Mouse (Mus musculus): ENCODE data around the gene Prelid3b.

The Prelid3b gene

DNA sequence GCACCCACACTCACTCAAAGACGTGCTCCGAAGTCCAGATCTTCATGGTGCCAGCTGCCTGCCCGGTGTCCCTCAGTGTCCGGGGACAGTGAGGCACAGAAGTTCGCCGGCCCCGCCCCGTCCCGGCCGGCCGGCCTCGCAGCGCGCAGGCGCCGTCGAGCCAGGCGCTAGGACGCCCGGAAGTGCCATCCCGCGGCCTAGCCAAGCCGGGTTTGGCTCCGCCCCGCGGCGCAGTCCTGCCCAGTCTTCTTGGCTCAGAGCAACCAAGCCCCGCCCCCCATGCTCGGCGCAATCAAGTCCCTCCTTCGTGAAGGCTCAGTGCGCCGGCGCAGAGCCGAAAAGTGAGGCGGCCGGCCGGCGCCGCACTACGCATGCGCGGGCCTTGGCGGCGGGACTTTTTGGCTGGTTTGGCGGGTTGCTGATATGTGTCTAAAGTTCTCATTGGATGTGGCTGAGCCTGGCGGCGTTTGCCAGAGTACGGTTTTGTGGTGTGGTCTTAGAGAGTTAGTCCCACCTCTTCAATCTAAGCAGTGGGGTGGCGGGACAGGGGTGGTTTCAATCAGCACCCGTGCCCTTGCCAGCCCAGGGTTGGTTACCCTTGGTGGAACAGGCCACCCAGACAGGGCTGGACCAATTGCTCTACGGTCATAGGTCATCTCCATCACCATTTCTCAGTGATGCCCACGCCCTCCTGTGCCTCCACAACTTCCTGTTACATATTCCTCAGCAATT is at the start of gene Prelid3b:
Gene Prelid3b (minus strand): TSS at position 264 of the 732 bp plus-strand sequence.
- DNase-seq (ENCODE audit: low spot score) = peak; percentile 96

DNA sequence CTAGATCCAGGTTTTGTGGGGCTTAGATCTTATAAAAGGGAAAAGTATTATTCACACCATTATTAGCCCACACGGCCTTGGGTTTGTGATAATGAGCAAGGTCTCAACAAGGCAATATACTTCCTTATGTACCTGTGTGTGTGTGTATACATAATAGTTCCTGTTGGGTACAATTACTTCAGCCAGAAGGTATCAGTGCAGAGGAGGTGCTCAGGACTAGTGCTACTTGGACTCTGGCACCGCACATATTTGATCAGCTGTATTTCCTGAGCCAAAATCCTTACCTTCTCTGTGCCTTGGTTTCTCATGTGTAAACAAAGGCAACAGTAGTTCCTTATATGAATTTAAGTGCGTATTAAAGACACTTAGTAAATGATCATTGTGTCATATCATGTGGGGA is 49.3 kb upstream of the Prelid3b start:
- DNase-seq (ENCODE audit: low spot score) = no peak

DNA sequence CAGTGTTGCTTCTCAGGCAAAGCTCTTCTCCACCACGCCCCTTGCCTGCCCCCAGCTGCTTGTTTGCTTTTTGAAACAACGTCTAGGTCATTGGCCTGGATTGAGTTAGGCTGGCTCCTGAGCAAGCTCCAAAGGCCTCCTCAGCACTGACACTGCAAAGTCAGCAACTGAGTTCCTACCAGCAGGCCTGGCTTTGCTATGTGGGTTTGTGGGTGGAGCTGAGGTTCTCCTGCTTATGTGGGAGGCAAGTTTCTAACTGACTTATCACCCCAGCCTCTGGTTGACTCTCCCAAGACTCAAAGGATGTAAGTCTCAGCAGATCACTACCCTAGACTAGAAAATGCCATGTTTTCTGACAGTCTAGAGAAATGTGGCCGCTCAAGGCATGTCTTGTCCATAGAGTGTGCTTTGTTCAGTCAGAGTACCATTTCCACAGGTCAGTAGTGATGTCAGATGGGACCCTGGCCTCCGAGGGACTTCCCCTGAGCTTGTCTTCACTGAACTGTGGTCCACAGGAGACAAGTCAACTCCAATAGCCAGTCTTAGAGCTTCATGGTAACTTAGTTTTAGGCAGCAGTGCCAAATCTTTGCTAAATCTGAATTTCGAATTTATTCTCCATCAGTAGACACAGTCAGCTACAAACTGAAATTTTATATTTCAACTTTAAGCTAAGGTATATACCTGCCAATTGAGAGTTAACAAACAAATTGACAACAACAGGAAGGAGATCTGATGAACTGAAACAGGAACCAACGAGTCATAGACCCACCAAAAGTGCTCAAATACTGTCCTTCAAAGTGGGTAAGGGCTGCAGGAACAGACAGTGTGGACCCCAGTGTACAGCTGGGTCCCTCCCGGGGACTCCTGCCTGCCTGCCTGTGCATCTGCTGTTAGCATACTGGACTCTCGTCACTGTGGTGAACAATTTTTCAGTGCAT is 44.5 kb upstream of the Prelid3b start:
- DNase-seq (ENCODE audit: low spot score) = no peak

DNA sequence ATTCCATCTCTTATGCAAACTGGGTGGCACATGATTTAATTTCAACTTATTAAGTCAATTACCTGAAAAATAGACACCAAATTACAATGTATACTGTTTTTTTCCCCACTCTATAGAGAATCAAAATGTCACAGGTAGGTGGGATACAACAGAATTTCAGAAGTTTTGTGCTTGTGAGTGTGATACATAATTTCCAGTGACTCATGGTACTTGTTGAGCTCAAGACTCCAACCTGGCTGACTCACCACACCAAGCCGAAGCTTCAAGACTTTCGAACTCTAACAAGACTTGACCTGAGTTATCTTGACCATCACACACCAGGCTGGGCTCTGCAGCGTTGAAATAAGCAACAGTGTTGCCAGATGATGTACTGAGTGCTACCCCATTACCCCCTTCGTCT is 42.0 kb upstream of the Prelid3b start:
- DNase-seq (ENCODE audit: low spot score) = no peak

DNA sequence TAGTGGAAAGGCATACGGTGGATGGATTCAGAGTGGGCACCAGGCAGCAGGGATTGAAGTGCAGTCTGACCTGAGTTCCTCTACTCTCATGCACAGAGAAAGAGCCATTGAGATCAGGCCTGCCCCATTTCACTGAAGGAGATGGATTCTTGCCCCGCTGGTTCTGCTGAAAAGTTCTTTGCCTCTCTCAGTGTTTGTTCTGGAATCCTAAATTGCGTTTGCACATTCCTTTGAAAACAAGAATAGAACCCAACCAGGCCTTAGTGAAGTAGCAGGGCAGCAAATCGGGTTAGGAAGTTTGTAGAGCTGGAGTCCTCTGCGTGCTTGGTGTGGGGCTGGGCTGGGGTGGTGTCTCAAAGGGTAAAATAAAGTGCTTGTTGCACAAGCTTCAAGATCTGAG is 40.9 kb upstream of the Prelid3b start:
- DNase-seq (ENCODE audit: low spot score) = no peak

DNA sequence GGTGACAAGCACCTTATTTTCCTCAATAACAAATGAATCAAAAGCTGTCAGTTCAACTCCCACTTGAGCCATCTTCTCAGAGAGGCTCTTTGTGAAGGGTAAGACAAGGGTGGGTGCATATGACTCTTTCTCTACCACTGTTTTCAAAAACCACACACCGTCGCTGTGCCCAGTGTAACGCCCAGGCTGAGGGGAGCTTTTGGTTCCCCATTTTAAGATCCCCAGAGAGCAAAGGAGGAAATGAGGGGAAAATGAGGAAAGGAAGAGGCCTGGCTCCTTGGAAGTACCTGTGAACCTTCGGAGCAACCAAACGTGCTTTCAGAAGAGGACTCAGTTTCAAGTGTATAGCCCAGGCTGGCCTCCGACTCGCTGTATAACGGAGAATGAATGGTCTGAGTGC is 36.9 kb upstream of the Prelid3b start:
- DNase-seq (ENCODE audit: low spot score) = no peak

DNA sequence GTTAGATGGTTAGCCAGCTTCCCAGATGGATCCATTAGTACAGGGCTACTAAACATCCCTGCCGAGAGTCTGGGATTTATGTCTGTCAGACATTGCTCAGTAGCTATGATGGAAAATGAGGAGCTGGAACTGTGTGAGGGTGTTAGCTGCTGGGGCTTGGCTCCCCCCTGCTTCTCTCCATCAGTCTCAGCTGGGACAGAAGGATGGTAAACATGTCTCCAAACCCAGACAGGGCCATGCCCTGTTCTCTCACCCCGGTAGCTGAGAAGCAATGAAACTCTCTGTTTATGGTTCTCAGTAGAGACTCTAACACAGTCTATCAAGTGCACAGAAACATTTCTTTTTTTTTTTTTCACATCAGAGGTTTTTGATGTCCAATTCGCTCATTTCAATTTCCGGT is 35.1 kb upstream of the Prelid3b start:
- DNase-seq (ENCODE audit: low spot score) = no peak

DNA sequence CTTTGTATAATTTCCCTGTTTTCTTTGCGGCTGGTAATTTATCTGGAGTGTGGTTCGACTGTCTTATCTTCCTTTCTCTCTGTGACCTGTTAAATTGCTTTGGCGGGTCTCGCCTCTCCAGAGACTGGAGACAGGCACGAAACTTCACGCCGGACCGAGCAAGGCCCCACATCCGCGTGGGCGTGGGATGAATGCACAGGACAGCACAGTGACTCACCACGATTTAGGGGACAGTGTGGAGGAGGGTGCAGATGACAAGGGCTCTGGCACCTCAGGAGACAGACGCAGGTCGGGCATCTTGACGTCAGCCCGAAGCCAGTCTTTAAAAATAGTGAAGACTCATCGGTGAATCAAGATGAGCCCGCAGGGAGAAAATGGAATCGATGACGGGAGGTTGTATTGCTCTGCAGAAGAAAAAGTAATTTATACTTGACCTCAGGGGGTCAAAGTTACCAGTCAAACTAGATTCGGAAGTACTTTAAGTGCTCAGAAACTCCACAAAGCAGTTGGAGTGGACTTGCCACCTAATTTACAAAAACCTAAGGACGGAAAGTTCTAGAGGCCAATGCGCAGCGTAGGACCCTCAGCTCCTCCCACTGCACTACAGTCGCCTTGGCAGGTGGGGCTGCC is 30.1 kb upstream of the Prelid3b start:
- no peak for DNase-seq (ENCODE audit: low spot score)

DNA sequence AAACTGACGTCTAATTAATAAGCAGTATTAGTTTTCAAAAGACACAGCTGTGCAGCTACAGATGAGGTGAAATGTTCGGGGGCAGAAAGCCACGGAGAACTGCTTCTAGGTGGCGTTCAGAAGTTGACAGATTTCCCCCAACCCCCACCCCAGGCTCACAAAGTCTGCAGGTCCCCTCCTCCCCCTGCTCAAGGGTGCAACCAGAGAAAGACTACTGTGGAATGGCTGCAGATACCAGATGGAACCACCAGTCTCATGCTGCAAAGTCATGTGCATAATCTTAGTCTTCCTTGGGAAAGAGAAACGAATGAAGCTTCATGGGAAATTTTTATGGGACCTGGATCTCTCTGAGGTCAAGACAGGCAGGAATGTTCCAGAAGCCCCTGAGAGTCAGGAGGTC is 29.4 kb upstream of the Prelid3b start:
- no peak for DNase-seq (ENCODE audit: low spot score)

DNA sequence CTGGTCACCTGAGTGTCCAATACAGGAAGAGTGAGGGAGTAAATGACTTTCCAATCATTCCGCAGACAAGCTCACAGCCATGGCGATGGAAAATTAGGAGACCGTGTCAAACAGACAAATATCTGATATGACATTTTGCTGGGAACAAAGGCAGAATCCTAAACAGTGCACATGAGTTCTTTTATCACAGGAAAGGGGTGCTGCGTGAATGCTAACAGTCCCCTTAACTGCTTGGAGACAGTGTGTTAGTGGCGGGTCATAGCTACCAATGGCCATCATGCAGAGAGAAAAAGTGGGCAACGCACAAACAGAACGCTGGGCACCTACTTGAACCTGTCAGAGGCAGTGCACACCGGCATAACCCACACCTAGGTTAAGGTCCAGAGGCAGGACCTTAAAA is 28.6 kb upstream of the Prelid3b start:
- no peak for DNase-seq (ENCODE audit: low spot score)

DNA sequence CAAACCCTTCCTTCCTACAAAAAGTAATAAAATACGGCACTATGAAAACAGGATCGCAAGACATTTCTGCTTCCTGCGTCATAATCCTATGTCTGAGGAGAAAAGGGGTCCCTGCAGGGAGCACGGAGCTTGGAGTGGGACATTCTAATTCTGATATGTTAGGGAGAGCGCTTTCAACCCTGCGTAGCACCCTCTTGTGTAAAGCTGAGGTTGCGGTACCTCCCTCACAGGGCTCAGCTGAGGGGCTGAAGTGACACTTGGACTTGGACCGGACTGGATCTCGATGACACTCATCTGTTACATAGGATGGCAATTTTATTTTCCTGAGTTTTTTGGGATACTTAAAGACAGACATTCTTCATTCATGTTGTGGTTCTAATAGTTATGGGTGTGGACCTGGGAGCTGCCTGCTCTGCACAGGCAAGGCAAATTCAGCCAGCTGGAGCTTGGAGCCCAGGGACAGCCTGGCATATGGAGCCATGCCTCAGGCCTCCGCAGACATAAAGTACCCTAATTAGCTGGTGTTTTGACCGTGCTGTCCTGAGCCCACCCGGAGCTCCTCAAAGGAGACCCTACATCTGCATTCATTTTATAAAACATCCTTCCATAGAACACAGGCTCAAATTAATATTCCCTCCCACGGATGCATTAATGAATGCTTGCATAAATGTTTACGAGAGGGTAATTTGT is 28.1 kb upstream of the Prelid3b start:
- DNase-seq (ENCODE audit: low spot score) = no peak

DNA sequence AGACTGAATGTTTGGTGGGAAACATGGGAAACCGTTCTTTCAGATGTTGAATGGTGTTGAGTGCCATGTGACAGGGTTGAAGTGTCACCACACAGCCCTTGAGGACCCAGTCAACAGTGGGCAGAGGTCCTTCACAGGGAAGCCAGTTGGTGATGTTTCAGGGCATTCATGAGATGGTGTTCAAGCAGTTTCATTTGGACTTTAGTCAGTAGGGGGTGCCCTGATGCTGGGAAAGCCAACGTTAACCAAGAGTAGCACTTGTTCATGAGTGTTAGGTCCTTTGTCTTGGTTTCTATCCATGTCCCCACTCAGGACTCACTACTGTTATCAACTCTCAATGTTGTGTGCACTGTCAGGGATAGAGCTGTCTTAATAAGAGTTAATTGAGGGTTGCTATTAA is 20.0 kb upstream of the Prelid3b start:
- DNase-seq (ENCODE audit: low spot score) = no peak

DNA sequence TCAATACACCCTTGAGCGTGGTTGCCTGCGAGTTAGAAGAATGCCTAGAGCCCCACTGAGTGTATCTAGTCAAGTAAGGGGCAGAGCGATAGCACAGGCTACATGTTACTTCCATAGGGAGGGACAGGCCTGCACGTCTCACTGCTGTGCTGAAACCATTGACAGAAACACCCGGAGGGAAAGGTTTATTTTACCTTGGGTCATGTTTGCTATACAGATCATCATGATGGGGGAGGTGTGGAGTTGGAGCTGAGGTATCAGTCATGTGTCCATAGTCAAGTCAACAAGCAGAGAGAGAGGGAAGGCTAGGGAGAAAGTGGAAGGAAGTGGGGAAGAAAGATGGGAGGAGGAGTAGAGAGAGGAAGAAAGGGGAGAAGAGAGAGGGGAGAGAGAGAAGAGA is 14.1 kb upstream of the Prelid3b start:
- DNase-seq (ENCODE audit: low spot score) = no peak

DNA sequence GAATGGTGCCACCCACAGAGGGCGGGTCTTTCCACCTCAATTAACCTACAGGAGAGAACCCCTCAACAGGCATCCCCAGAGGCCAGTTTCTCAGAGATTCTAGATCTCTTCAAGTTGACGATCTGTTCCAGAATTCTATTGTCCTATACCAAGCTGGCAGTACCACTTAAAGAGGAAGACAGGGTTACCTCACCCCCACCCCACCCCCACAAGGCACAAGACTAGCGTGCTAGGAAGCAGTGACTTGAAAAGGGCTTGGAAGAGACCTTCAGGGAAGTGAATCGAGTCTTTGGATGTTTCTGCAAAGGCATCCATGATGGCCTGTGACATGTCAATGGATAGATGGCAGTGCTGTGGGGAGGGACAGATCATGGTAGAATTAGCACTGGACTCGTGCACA is 5.9 kb upstream of the Prelid3b start:
- DNase-seq (ENCODE audit: low spot score) = no peak

DNA sequence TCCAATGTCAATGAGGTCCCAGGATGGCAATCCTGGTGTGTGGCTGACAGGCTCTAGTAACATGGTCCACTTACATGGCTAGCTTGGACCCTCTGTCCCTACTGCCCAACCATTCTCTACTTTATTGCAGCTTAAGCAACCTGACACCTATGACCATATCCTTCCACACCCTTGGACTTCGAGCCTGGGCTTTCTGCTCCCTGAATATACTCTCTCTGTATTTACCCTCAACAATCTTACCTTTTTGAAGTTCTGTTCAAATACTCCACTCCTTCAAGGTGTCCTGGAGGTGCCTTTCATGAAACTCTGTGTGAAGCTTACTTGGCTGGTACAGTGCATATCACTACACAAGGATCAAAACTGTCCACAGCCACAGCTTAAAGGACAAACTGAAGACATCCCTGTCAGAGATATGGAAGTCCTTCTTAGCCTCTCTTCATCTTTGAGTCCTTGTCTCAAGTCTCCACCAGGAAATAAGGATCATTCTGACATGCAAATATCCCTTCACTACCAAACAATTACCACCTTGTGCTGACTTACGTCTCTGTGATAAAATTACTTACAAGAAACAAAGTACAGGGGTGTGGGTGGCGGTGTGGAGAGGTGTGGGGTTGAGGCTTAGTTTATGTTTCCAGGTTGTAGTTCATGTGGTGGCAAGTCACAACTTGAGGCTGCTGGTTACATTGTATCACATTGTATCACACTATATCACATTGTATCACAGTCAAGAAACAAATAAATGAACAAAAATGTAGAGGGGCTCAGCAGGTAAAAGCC is 4.8 kb upstream of the Prelid3b start:
- no peak for DNase-seq (ENCODE audit: low spot score)

DNA sequence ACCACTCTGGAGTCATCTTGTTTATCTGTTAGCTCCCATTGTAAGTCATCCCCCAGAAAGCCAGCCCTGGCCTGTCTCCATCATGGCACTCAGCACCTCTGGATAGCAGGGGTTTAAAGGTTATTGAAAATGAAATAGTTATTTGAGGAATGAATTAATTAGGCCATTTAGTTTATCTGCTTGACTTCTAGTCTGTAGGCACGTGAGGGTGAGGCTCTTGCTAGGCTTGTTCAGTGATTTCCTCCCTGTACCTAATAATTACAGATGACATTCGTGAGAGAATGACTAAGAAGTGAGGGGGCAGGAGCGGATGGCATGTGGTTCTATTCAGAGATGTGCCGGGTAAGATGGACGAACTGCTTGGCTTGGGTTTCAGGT is 658 bp upstream of the Prelid3b start:
- DNase-seq (ENCODE audit: low spot score) = no peak

DNA sequence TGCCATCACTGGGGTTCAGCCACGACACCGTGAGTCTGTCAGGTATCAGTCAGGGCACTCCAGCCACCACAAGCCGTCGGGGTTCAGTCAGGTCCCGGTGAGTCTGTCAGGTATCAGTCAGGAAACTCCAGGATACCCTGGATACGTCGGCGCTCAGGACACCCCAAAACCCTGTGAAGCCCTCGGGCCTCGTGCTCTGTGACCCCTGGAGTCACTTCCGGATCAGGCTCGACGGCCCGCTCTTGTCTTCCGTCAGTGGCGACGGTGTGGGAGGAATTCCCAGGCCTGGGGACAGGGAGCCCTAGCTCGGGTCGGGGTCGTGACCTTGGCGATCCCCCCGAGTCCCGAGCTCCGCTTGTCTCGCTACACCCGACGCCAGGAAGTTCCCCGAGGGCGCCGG is 474 bp downstream of the Prelid3b start:
- no peak for DNase-seq (ENCODE audit: low spot score)

DNA sequence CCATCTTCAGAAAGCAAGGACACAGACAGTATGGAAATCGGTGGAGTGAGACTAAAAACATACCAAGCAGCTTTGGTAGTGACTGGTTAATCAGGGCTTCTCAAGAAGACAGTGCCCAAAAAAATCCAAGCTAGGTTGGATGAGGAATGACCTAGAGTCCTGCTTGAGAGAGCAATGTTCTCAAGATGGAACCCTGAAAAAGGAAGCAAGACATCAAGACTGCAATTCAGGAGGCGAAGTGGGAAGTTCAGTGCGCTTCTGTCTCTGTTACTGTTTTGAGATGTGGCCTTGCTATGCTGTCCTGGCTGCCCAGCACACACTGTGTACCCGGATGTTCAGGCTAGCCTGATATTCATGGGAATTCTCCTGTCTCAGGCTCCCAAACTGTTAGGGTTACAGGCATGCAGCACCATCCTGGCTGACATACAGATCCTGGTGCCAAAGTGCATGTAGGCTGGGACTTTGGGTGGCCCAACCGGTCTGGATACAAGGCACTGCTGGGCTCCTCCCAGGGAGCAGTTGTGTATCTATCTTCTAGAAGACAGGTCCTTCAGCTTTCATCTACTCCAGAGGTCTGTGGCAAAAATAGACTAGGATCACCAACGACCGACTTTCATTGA is 2.0 kb downstream of the Prelid3b start:
- DNase-seq (ENCODE audit: low spot score) = no peak

DNA sequence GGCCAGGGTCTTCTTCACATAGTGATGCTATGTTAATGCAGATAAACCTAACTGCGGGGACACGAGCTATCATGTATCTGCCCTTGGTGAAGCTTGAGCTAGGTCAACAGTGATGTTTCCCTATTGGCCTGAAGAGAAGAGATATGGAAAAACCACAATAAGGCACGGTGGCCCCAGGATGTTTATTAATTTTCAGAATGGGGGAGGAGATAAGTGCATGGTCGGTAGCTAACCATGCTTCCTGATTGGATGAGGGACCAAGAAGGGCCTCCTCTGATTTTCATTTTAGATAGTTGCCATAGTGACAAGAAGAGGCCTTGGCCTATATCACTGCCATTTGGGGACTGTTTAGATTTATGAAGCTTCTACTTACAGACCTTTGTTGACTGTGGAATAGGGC is 2.5 kb downstream of the Prelid3b start:
- DNase-seq (ENCODE audit: low spot score) = no peak

DNA sequence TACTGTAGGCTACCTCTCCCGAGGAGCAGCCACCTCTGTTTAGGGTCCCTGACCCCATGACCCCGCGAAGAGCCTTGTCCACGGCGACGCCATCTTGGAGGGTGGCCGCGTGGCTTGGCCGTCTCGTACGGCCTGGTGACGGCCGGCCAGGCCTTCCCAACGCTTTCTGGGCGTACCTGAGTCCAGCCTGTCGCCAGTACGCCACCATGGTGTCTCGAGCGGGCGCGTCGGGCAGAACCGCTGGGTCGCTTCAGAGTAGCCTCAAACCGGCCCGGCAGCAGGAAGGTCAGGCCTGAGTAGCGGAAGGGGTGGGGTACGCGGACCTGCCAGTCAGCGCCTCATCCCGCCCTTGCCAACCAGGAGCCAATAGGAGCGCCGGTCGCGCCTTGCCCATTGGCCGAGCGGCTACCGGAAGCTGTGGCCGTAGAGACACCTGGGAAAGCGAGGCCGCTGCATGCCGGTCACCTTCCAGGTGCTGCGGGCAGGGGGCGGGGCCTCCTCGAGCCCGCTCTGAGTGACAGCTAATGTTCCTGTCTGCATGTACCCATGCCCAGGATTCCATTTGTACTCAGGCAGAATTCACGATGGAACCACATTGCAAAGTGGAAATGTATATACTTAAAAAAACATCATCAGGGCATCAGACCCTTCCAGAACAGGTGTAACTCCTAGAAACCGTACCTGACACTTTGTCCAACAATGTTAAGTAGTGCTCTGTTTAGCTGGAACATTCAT is 8.9 kb downstream of the Prelid3b start, which contains the start of gene Atp5e:
Gene Atp5e (minus strand): TSS at position 317 of the 735 bp plus-strand sequence.
- peak; percentile 91 for DNase-seq (ENCODE audit: low spot score)

All from ovary, postnatal 10 days (tissue).